Mouse (Mus musculus): ENCODE data around the gene Gm42742.

The Gm42742 gene

GRCm38 (mm10) chr7:127020031-127020430 is 866 bp downstream of the Gm42742 start:
- no peak for DNase-seq (ENCODE audit: low spot score in 2 of 2)

DNA sequence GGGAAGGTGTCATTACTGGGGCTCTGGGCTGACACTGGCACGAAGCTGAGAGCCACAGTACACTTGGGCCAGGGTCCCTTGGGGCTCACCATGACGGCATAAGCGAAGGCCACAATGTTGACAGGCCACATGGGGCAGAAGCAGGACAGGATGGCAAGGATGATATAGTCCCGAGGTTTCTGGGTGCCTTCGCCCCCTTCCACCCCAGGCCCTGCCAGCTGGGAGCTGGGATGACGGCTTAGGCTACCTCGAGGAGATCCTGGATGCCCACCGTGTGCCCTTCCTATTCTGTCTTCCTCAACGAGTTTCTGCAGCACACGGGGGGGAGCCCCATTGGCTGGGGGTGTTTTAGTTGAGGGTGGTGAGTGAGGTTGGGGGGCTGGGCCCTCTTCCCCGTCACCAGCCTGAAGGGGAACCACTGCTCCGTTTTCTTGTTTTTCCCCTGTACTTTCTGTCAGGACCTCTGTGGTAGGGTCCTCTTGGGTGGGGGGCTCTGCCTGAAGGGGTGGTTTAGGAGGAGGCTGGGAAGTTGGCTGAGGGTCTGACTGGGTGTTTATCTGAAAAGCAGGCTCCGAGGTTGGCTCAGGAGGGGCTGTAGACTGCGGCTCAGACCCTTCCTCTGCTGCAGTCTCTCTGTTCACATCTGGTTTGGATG is 1.5 kb downstream of the Gm42742 start:
- DNase-seq (ENCODE audit: low spot score in 2 of 2), result no peak

GRCm38 (mm10) chr7:127018416-127019305 is 2.2 kb downstream of the Gm42742 start:
- no peak for DNase-seq (ENCODE audit: low spot score in 2 of 2)

DNA sequence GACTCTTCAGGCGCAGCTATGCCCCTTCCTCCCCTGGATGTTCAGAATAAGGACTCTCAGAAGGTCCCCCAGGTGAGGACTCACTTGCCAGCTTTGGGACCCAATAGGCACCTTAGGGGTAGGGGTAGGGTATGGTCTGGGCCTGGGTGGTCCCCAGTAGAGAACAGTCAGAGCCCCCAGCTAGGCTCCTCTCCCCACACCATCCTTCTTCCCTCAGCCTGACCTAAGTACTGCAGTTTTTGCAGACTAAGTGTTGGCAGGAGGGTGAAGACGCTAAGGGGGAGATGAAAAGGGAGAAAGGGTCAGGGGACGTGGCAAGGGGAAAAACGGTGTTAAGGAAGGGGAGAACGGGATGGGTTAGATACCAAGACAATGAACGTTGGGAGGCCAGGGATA is 2.9 kb downstream of the Gm42742 start:
- no peak for DNase-seq (ENCODE audit: low spot score in 2 of 2)

- DNase-seq (ENCODE audit: low spot score in 2 of 2), result peak; percentile 97
Measured at GRCm38 (mm10) chr7:127016971-127017949, 3.6 kb downstream of the Gm42742 start, which contains the start of gene Pagr1a. Gene Pagr1a, minus strand, starts transcription at chr7:127017352.

DNA sequence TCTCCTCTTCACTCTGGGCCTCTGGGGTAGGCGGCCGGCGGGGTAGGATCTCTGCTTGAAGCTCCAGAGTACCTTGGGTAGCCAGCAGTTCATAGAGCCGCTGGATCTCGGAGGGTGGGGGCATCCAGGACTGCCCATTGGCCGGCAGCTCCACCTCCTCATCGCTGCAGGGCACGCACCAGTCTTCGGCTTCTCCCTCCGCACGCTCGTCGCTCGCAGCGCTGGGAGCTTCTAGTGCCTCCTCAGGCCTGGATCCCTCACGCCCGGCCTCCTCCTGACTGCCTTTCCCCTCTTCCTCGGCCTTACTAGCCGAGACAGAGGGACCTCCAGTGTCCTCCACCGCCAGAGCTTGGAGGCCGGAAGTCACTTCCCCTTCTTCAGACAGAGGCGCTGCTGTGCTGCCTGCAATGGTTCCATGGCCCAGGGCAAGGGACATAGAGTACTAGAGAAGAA is 4.4 kb downstream of the Gm42742 start:
- no peak for DNase-seq (ENCODE audit: low spot score in 2 of 2)

DNA sequence TGATC is 4.6 kb downstream of the Gm42742 start, which contains the start of gene Pagr1b:
Pagr1b (minus strand) TSS at position 4 of the 5 bp plus-strand sequence.
- no peak for DNase-seq (ENCODE audit: low spot score in 2 of 2)

DNA sequence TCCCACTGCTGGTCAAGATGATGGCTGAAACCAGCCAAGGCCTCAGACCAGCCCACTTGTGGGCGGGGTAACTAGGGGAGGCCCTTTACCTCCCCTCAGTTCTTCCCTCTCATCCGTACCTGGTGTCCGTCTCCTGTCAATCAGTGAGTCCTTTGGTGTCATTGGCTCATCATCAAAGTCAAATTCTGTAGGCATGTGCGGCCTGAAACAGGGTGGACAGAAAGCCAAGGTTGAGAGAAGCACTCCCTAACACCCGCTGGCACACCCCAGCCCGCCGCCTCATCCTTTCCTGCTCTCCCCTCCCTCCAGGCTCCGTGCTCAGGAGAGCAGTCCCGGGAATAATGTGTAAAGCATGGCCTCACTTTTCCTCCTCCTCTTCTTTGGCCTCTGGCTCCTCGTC is 4.8 kb downstream of the Gm42742 start:
- DNase-seq (ENCODE audit: low spot score in 2 of 2), result peak in 1 of 2 experiments; percentile 44

- no peak for DNase-seq (ENCODE audit: low spot score in 2 of 2)
Measured at GRCm38 (mm10) chr7:127014993-127015392, 5.9 kb downstream of the Gm42742 start.

GRCm38 (mm10) chr7:127014320-127014719 is 6.6 kb downstream of the Gm42742 start, which contains the start of gene Mvp:
Gene Mvp, minus strand, starts transcription at chr7:127014621.
- peak; percentile 70 to 72 for DNase-seq (ENCODE audit: low spot score in 2 of 2)

DNA sequence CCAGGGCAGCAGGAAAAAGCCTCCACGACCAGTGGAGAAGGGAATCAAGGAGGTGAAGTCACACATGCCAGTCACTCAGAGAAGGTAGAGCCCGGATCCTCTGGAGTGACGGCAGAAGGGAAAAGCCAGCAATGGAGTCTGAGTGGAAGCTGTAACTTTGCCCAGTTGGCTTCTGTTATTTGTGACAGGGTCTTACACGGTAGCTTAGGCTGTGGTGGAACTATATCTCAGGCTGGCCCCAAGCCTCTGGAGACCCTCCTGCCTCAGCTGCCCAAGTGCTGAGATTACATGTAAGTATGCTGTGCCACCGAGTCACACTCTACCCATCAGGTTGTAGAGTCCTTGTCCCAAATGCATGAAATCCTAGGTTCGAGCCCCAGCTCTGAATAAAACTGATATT is 7.5 kb downstream of the Gm42742 start:
- no peak for DNase-seq (ENCODE audit: low spot score in 2 of 2)

DNA sequence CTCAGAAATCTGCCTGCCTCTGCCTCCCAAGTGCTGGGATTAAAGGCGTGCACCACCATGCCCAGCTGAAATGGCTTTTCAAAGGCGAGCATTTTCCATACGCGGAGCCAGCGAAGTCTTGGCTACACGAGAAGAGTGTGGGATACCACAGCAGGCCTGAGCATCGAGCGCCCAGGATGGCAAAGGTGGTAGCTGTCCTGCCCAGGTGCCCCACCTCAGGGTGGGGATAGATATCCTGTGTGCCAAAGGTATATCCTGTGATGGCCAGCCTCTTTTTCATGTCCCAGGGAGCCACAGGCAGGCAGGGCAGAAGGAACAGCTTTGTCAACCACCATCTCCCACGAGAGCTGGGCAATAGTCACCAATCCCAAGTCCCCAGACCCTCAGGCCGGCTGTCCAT is 8.1 kb downstream of the Gm42742 start:
- DNase-seq (ENCODE audit: low spot score in 2 of 2), result no peak

DNA sequence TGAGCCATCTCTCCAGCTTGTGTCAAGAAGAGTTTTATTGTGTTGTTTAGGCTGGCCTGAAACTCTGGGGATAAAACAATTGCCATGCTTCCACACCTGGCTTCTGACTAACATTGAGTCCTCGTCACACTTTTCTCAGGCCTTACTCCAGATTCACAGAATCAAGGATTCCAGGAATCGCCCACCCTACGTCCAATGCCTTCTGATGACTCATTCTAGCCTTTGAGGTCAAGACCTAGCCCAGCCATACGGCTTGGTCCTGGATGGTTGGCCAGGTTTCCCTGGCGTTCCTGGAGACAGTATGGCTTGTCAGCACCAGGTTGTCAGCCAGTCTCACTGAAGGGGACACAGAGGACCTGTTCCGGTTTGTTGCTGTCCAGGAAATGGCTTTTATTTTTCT is 8.5 kb downstream of the Gm42742 start:
- no peak for DNase-seq (ENCODE audit: low spot score in 2 of 2)

DNA sequence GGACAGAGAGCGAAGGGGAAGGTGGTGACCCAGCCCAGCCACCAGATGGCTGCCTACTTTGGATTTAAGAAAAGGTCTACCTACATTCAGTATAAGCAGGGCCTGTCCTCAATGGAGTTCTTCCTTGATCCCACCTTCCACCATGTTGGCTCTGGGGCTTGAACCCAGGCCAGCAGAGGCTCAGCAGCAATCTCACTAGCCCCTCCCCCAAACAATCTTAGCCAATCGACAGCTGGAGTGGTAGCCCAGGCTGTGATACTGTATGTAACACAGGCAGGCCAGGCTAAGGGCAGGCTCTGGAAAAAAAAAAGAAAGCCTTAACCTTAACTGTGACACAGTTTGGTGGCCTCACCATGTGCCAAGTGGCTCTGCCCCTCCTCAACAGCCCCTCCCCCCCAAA is 9.2 kb downstream of the Gm42742 start:
- DNase-seq (ENCODE audit: low spot score in 2 of 2), result no peak

- no peak for DNase-seq (ENCODE audit: low spot score in 2 of 2)
Measured at GRCm38 (mm10) chr7:127011051-127011450, 9.8 kb downstream of the Gm42742 start.

DNA sequence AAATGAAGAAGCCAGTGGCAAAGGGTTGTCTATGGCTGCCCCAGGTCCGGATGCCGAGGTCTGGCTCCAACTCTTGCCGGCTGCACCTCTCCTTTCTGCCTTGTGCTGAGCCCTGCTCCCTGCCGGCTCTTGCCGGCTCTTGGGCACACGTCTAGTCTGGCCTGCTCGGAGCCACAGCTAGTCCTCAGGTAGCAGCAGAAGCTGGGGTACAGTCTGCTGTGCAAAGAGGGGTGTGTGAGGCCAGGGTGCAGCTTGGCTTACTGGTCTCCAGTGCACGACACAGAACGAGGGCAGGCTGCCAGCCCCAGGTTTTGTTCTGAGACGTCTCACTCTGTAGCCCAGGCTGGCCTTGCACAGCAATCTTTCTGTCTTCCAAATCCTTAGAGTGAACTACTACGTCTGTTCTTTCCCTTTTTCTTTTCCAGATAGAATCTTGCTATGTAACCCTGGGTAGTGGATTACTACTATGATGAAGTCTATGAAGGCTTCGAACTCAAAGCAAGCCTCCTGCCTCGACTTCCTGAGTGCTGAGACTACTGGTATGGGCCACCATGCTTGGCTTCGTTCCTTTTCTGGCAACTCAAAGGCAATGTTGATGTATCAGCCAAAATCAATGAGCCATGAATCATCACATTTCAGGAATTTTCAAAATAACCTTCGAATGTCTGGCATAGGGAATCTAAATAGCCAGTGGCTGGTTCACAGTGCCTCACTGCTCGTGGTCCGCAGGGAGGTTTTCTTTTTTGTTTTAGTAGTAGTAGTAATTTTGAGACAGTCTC is 11.4 kb downstream of the Gm42742 start:
- DNase-seq (ENCODE audit: low spot score in 2 of 2), result no peak

- DNase-seq (ENCODE audit: low spot score in 2 of 2), result peak in 1 of 2 experiments; percentile 32
Measured at GRCm38 (mm10) chr7:127008239-127009019, 12.5 kb downstream of the Gm42742 start.

DNA sequence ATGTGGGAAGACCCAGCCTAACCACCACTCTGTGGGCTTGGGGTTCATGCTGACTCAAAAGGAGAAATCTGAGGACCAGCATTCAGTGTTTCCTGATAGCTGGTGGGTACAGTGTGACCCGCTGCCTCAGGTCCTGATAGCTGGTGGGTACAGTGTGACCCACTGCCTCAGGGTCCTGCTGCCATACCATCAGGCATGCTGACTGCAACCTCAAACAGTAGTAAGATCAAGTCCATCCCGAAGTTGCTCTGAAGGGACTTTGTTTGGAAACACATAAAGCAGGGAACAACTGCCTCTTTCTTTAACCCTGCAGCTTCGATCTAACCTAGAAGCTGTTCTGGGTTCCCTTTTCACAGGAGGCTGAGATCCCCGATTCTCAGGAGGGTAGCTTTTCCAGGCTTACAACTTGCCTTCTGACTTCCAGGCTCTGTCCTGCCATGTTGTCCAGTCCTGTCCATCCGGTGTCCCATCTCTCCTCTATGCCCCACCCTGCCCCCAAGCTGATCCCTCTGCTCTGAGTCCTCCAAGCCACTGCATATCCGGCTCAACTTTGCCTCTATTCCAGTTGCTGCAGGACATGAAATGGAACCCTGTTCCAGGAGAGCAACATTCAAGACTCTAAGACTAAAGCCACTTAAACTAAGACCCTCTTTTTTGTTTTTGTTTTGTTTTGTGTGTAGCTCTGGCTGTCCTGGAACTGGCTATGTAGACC is 13.4 kb downstream of the Gm42742 start:
- DNase-seq (ENCODE audit: low spot score in 2 of 2), result no peak

DNA sequence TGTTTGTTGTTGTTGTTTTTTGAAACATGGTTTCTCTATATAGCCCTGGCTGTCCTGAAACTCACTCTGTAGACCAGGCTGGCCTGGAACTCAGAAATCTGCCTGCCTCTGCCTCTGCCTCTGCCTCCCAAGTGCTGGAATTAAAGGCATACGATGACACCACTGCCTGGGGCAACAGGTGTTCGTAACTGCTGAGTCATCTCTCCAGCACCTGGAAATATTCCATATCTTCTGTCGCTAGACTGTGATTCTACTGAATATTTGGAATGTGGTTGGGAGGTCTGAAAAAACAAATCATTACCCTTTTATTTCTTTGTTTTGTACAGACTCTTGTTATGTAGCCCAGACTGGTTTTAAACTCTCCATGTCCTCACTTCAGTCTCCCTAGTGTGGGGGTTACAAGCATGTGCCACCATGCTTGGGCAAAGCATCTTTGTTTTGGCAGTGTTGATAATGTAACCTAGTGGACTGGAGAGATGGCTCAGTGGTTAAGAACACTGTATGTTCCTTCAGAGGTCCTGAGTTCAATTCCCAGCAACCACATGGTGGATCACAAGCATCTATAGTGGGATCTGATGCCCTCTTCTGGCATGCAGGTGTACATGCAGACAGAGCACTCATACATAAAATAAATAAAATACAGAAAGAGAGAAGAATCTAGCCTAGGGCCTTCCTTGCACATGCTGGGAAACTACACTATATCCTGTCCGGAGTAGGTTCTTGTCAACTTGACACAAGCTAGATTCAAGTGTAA is 16.6 kb downstream of the Gm42742 start:
- DNase-seq (ENCODE audit: low spot score in 2 of 2), result no peak

All from natural killer cell, adult 2 months (primary cell).